Mouse (Mus musculus) gastrocnemius, postnatal 10 days (tissue): ENCODE data around the gene Hpse2. TPM values are rescaled to one million over a fixed set of nuclear protein-coding genes. Genes with fewer than 3 reads are reported as not detected.

Experiments
- DNase-seq: peaks from one replicate; pipeline ENCODE4 v3.0.0; 2021; ENCODE audit warnings: mixed read lengths
- total RNA-seq, 2 experiments: library from RNA; stranded (reverse); gene quantifications; 2 replicates each; pipeline ENCODE4 v1.2.3; 2021

The Hpse2 gene
- total RNA-seq, 2 experiments from 2014 or later: 0.09 to 0.16 TPM

- DNase-seq: no peak
Observed at GRCm38 (mm10) chr19:42776813-42777212, 611.3 kb downstream of the Hpse2 start.

- no peak for DNase-seq
Observed at GRCm38 (mm10) chr19:42770141-42770872, 617.8 kb downstream of the Hpse2 start.

- no peak for DNase-seq
Observed at GRCm38 (mm10) chr19:42769648-42770047, 618.5 kb downstream of the Hpse2 start.

GRCm38 (mm10) chr19:42767361-42767760 lies 620.8 kb downstream of the Hpse2 start:
- no peak for DNase-seq

- no peak for DNase-seq
Observed at GRCm38 (mm10) chr19:42764398-42764797, 623.8 kb downstream of the Hpse2 start.

- no peak for DNase-seq
Observed at GRCm38 (mm10) chr19:42756671-42757070, 631.5 kb downstream of the Hpse2 start.

- DNase-seq: peak; percentile 45
Observed at GRCm38 (mm10) chr19:42755148-42755870, 632.8 kb downstream of the Hpse2 start.

- DNase-seq: peak; percentile 55
Observed at GRCm38 (mm10) chr19:42753141-42753917, 634.8 kb downstream of the Hpse2 start.

- peak; percentile 79 for DNase-seq
Observed at GRCm38 (mm10) chr19:42752363-42752931, 635.7 kb downstream of the Hpse2 start, which contains the start of gene Pyroxd2. TSS of gene Pyroxd2 (minus strand) at chr19:42752775.

GRCm38 (mm10) chr19:42750196-42750595 lies 638.0 kb downstream of the Hpse2 start:
- no peak for DNase-seq

GRCm38 (mm10) chr19:42746702-42747101 lies 641.5 kb downstream of the Hpse2 start:
- no peak for DNase-seq

GRCm38 (mm10) chr19:42745869-42746224 lies 642.3 kb downstream of the Hpse2 start:
- no peak for DNase-seq

GRCm38 (mm10) chr19:42745084-42745868 lies 642.9 kb downstream of the Hpse2 start:
- DNase-seq: no peak

- DNase-seq: peak; percentile 50
Observed at GRCm38 (mm10) chr19:42744162-42744586, 644.0 kb downstream of the Hpse2 start.

- no peak for DNase-seq
Observed at GRCm38 (mm10) chr19:42743261-42743660, 644.9 kb downstream of the Hpse2 start.

GRCm38 (mm10) chr19:42741884-42742283 lies 646.3 kb downstream of the Hpse2 start:
- DNase-seq: no peak

- DNase-seq: no peak
Observed at GRCm38 (mm10) chr19:42740163-42740899, 647.8 kb downstream of the Hpse2 start.

- no peak for DNase-seq
Observed at GRCm38 (mm10) chr19:42739734-42740133, 648.4 kb downstream of the Hpse2 start.

GRCm38 (mm10) chr19:42737753-42738152 lies 650.4 kb downstream of the Hpse2 start:
- no peak for DNase-seq
